Mouse (Mus musculus) embryonic fibroblast, embryonic 13.5 days (primary cell): ENCODE data around the gene Rhox3c.
"Not testable (repeated sequence)": the region's sequence is repeated elsewhere in the genome, so short reads cannot be mapped to it uniquely, and the experiment has no call there.

Experiments used
- CTCF ChIP-seq: IDR thresholded peaks from 2 replicates; pipeline ENCODE4 v1.5.1; 2011; ENCODE audit warnings: mild to moderate bottlenecking, control low read depth, low read length, moderate library complexity, borderline replicate concordance; ENCODE audit not compliant: insufficient read depth
- POLR2A ChIP-seq: IDR thresholded peaks from 2 replicates; pipeline ENCODE4 v1.6.1; 2011; ENCODE audit warnings: low read depth, mild to moderate bottlenecking, control low read depth, low read length, moderate library complexity

GRCm38 (mm10) chrX:37458285-37458684 is at the start of gene Rhox3c:
- TF ChIP-seq POLR2A, CTCF: not testable (repeated sequence)
